Mouse (Mus musculus) gastrocnemius, postnatal 25 days (tissue): Measurements from ENCODE around the gene Gm128. TPM values are rescaled to one million over a fixed set of nuclear protein-coding genes. Genes with fewer than 3 reads are reported as not detected.
A peak's percentile ranks its signal among the peaks of the same experiment; 100 is the strongest.

Source experiments
- DNase-seq: peaks from one replicate; pipeline ENCODE4 v3.0.0; 2022
- long read RNA-seq, 2 experiments: library from polyadenylated mRNA; stranded (forward); transcript quantifications; one replicate each; pipeline ENCODE4 v2.0.0; 2021
- total RNA-seq, 2 experiments: library from RNA; stranded (reverse); gene quantifications; 1 replicate in 1 of 2; 2 replicates in 1 of 2; pipeline ENCODE4 v1.2.3; 2021

Gm128 gene
- not detected for total RNA-seq
- long read RNA-seq, experiment 1, partial matches to known transcripts: 0 of 1 reads
- long read RNA-seq, experiment 1, other reads (novel, unspliced or antisense): 0 of 1 reads
- long read RNA-seq, experiment 2: 0 reads

DNA sequence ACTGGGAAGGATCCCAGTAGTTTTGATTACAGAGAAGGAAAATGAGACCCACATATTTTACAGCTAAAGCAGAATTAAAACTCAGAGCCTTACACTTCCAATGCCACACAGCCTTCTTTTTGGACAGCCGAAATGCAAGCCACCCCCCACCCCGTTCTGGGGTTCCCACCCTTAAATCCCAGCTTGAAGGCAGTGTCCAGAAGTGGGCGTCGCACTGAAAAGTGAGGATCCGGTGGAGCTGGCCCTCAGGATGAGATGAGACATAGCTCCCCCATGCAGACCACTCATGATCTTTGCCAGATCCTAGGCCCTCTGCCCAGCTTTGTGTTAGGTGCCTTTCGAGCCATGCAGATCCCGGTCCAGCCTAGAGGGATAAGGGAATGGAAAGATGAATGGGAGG is at the start of gene Gm128:
Gene Gm128 (minus strand): TSS at position 101 of the 400 bp plus-strand sequence.
- no peak for DNase-seq

DNA sequence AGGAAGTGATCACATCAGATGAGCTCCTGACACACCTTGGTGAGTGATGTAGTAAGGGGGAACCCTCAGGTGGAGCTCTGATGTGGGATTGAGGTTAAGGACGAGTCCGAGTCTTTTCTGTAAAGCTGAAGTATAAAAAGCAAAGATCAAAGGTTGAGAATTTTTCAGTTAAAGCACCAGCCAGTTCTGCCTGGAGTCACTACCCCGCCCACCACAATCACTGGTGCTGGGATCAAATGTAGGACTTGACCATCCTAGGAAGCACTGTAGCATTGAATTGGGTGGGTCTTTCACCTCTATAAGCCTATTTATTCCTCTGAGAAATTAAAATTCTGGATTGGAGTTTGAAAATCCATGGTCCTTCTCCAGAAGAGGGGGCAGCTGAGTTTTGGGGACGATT is 49.6 kb upstream of the Gm128 start:
- DNase-seq: no peak

DNA sequence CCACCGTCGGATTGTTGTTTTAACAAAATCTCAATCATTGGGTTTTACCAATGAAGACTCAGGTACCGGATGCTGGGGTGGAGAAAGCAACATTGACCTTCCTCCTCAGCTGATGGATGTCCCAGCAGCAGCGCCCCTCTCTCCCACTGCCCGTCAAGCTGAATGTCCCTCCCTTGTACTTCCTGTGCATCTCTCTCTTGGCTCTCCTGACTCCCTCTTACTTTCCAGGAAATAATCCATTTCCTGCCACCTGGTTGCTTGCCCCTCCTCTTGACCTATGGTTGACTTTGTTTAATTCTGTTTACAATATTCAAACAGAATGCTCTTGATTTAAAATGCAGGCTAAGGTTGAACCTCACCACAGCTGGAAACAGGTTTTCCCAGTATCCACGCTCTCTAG is 48.8 kb upstream of the Gm128 start:
- DNase-seq: no peak

- no peak for DNase-seq
Measured at GRCm38 (mm10) chr3:95289419-95289818, 48.0 kb upstream of the Gm128 start.

- DNase-seq: no peak
Measured at GRCm38 (mm10) chr3:95287541-95287940, 46.1 kb upstream of the Gm128 start.

DNA sequence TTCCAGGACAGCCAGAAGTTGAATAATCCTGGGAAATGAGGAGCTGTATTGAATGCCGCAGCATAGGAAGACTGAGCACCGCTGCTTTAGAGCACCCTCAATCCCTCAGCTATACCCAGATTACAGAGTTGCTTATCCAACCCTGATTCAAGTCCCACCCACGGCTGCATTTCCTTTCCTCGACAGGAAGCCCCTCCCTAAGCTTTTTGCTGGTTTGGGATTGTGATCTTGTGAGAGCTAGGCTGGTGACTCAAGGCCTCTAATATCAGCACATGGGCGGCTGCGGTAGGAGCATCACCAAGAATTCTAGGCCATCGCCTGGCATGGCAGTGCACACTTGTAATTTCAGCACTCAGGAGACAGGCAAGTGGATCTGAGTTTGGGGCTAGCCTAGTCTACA is 45.1 kb upstream of the Gm128 start:
- no peak for DNase-seq

- no peak for DNase-seq
Measured at GRCm38 (mm10) chr3:95286011-95286410, 44.6 kb upstream of the Gm128 start.

GRCm38 (mm10) chr3:95285390-95285789 is 44.0 kb upstream of the Gm128 start:
- DNase-seq: no peak

- no peak for DNase-seq
Measured at GRCm38 (mm10) chr3:95284501-95285281, 43.3 kb upstream of the Gm128 start.

GRCm38 (mm10) chr3:95284062-95284461 is 42.7 kb upstream of the Gm128 start:
- DNase-seq: no peak

GRCm38 (mm10) chr3:95283589-95283941 is 42.2 kb upstream of the Gm128 start:
- no peak for DNase-seq

- DNase-seq: peak; percentile 82
Measured at GRCm38 (mm10) chr3:95282865-95283588, 41.6 kb upstream of the Gm128 start.

- DNase-seq: no peak
Measured at GRCm38 (mm10) chr3:95282381-95282864, 41.0 kb upstream of the Gm128 start.

DNA sequence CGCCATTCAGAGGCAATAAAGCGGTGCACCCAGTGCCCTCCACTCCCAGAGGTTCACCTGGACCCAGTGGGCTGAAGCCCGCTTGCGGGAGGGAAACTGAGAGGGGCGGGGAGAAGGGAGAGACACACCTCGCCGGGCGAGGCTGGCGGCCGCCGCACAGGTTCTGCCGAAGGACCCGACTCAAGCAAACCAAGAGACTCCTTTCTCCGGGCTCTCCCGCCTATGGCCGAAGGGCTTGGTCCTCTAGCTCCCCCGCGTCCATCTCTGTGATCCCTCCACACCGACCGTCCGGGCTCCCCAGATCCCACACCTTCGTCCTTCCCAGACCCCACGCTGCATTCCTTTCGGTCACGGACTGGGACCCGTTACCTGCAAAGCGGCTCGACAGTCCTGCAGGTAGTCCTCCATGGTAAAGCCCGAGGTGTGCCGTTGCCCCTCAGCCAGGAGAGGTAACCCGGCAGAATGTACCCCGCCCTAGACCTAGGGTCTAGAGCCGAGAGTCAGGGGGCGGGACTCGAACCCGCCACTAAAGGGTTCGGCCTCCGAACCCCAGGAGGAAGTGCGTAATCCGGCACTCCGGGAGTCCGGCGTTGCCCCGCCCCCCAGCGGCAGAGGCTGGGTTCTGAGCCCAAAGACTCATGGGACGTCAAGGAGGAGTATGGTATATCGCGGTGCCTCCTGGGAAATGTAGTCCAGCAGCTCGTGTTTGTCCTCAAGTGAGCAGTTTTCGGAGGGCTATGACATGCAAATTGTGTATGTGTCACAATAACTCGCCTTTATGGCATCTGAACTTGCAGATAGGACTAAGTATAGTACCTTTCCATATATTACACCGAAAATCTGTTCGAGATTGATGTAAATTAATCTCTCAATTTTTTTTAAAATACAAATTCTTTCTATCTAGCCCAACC is 40.1 kb upstream of the Gm128 start, which contains the start of the genes Mindy1 and Prune1:
Gene Mindy1 (plus strand): TSS at position 130 of the 911 bp plus-strand sequence.
Gene Prune1 (minus strand): TSS at position 861 of the 911 bp plus-strand sequence.
- peak; percentile 98 for DNase-seq

DNA sequence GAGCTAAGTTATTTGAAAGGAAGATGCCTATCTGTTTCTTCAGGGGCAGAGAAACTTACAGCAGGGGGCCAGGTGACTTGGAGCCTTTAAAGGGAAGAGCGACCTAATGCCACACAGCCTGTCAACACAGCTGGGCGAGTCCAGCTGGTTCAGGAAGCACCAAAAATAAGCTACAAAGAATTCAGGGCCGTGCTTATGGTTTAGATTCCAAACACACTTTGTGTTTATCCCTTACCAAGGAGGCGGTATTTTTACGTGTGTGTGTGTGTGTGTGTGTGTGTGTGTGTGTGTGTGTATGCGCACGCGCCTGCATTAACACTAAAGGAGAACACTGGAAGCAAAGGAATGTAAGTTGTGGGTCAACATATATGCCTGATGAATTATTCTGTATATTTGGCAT is 39.3 kb upstream of the Gm128 start:
- no peak for DNase-seq

- no peak for DNase-seq
Measured at GRCm38 (mm10) chr3:95277149-95277551, 35.8 kb upstream of the Gm128 start.

- no peak for DNase-seq
Measured at GRCm38 (mm10) chr3:95276428-95276934, 35.1 kb upstream of the Gm128 start.

- peak; percentile 46 for DNase-seq
Measured at GRCm38 (mm10) chr3:95275161-95275560, 33.8 kb upstream of the Gm128 start.

GRCm38 (mm10) chr3:95274453-95274852 is 33.1 kb upstream of the Gm128 start:
- no peak for DNase-seq

DNA sequence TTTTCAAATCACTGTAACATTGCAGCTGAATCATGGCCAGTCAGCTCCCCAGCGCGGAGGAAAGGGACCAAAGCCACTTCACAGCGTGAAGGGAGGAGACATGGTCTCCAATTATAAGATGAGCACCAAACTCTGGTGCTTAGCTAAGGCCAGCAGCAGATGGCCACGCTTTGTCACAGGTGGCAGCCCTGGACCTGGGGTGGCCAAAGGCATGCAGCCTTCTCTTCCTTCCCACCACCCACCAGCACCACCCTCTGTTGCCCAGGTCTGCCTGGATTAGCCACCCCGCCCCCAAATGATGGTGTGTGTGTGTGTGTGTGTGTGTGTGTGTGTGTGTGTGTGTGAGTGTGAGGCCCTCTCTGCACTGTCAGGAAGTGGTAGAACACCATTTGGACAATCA is 32.1 kb upstream of the Gm128 start:
- no peak for DNase-seq

- no peak for DNase-seq
Measured at GRCm38 (mm10) chr3:95270766-95271364, 29.5 kb upstream of the Gm128 start.
